Mouse (Mus musculus) liver, embryonic 16.5 days (tissue): Measurements from ENCODE around the gene Tnnc1. TPM values are rescaled to one million over a fixed set of nuclear protein-coding genes. Genes with fewer than 3 reads are reported as not detected.

Experiments
- polyA plus RNA-seq: library from polyadenylated mRNA; unstranded; fragments of >200 nt; fragmentation: Nextera tagmentation; extraction: Ambion mirVana; gene quantifications from 2 replicates; pipeline ENCODE4 v1.2.1, GENCODE M21; 2015

Tnnc1 gene
- polyA plus RNA-seq, 1 experiment from 2014 or later = 93.1 TPM

Other genes with a start within 250 kb of the Tnnc1 start
- 14.6 and 16.0 TPM in 2 replicates for gene Glt8d1, start 206.9 kb upstream of the Tnnc1 start, polyA plus RNA-seq
- gene Spcs1, start 206.6 kb upstream of the Tnnc1 start, polyA plus RNA-seq = 259 and 284 TPM in 2 replicates
- 50.6 and 52.9 TPM in 2 replicates for gene Pbrm1, start 189.2 kb upstream of the Tnnc1 start, polyA plus RNA-seq
- gene Gnl3, start 189.2 kb upstream of the Tnnc1 start, polyA plus RNA-seq = 54.8 and 60.1 TPM in 2 replicates
- 47.7 and 57.1 TPM in 2 replicates for gene Smim4, start 79.4 kb upstream of the Tnnc1 start, polyA plus RNA-seq
- 149 and 179 TPM in 2 replicates for gene Nt5dc2, start 77.3 kb upstream of the Tnnc1 start, polyA plus RNA-seq
- 25.8 and 32.2 TPM in 2 replicates for gene Stab1, start 39.7 kb upstream of the Tnnc1 start, polyA plus RNA-seq
- gene Nisch, start 8.6 kb downstream of the Tnnc1 start, polyA plus RNA-seq = 94.9 and 112 TPM in 2 replicates
- gene Sema3g, start 9.5 kb downstream of the Tnnc1 start, polyA plus RNA-seq = 0.04 TPM in 2 replicates
- gene Phf7, start 43.0 kb downstream of the Tnnc1 start, polyA plus RNA-seq = 6.1 and 6.3 TPM in 2 replicates
- 32.0 and 33.7 TPM in 2 replicates for gene Bap1, start 43.1 kb downstream of the Tnnc1 start, polyA plus RNA-seq
- 0.07 and 0.14 TPM in 2 replicates for gene Dnah1, start 115.6 kb downstream of the Tnnc1 start, polyA plus RNA-seq
- 15.0 and 15.2 TPM in 2 replicates for gene Capn7, start 128.3 kb downstream of the Tnnc1 start, polyA plus RNA-seq
- 19.3 and 22.1 TPM in 2 replicates for gene Sh3bp5, start 227.8 kb downstream of the Tnnc1 start, polyA plus RNA-seq